Mouse (Mus musculus) MEL (cell line): ENCODE results near the gene Snrpc. TPM values are rescaled to one million over a fixed set of nuclear protein-coding genes. Genes with fewer than 3 reads are reported as not detected.

ENCODE experiments used
- DNase-seq: peaks from one replicate; pipeline ENCODE4 v3.0.0; 2011; ENCODE audit warnings: low read depth, low spot score
- H3K27ac ChIP-seq: 2 replicates; pipeline ENCODE4 v1.5.1; 2012; ENCODE audit warnings: low read depth, mild to moderate bottlenecking, control low read depth, low read length, moderate library complexity; ENCODE audit not compliant: control insufficient read depth
- H3K27me3 ChIP-seq, 2 experiments: fragments of 150-350 bp in 1 of 2; sonication (generic) in 1 of 2; 2 replicates each; pipeline ENCODE4 v1.6.1; 2012; ENCODE audit warnings: low read length in 2 of 2, mild to moderate bottlenecking in 2 of 2, improper control_type of control experiment in 1 of 2, moderate library complexity in 1 of 2; ENCODE audit not compliant: insufficient read depth in 2 of 2, control insufficient read depth in 1 of 2
- H3K36me3 ChIP-seq, 2 experiments: 2 replicates each; pipeline ENCODE4 v1.6.1; 2012 to 2014; ENCODE audit warnings: low read length in 2 of 2, improper control_type of control experiment in 1 of 2, inconsistent platforms in 1 of 2, mild to moderate bottlenecking in 1 of 2; ENCODE audit not compliant: insufficient read depth in 2 of 2, control insufficient read depth in 1 of 2
- H3K4me1 ChIP-seq, 2 experiments: fragments of 150-350 bp in 1 of 2; sonication (generic) in 1 of 2; 2 replicates each; pipeline ENCODE4 v1.6.1; 2012; ENCODE audit warnings: low read length in 2 of 2, improper control_type of control experiment in 1 of 2, mild to moderate bottlenecking in 1 of 2; ENCODE audit not compliant: insufficient read depth in 2 of 2, control insufficient read depth in 1 of 2
- H3K4me3 ChIP-seq, 2 experiments: fragments of 150-350 bp in 1 of 2; sonication (generic) in 1 of 2; 2 replicates each; pipeline ENCODE4 v1.5.1; 2012; ENCODE audit warnings: low read depth in 2 of 2, low read length in 2 of 2, mild to moderate bottlenecking in 2 of 2, moderate library complexity in 2 of 2, control low read depth in 1 of 2, improper control_type of control experiment in 1 of 2; ENCODE audit not compliant: control insufficient read depth in 1 of 2, insufficient read depth in 1 of 2
- H3K79me2 ChIP-seq: 2 replicates; pipeline ENCODE4 v1.6.1; 2012; ENCODE audit warnings: mild to moderate bottlenecking, low read length, moderate library complexity; ENCODE audit not compliant: control insufficient read depth, poor library complexity, insufficient read depth
- H3K9ac ChIP-seq: 2 replicates; pipeline ENCODE4 v1.6.1; 2012; ENCODE audit warnings: low read depth, mild to moderate bottlenecking, control low read depth, low read length, moderate library complexity; ENCODE audit not compliant: control insufficient read depth, poor library complexity, severe bottlenecking
- H3K9me3 ChIP-seq: fragments of 150-350 bp; sonication (generic); replicated peaks from 2 replicates; pipeline ENCODE4 v1.6.1; 2012; ENCODE audit warnings: mild to moderate bottlenecking, low read length, improper control_type of control experiment, moderate library complexity; ENCODE audit not compliant: insufficient read depth
- BHLHE40 ChIP-seq: IDR thresholded peaks from 2 replicates; pipeline ENCODE4 v1.6.1; 2012; ENCODE audit warnings: low read depth, mild to moderate bottlenecking, inconsistent platforms, low read length, improper control_type of control experiment, borderline replicate concordance
- CHD1 ChIP-seq: IDR thresholded peaks from 2 replicates; pipeline ENCODE4 v1.6.1; 2012; ENCODE audit warnings: low read depth, mild to moderate bottlenecking, inconsistent platforms, low read length, improper control_type of control experiment
- CHD2 ChIP-seq: IDR thresholded peaks from 2 replicates; pipeline ENCODE4 v1.6.1; 2011; ENCODE audit warnings: low read length, improper control_type of control experiment
- CTCF ChIP-seq, 3 experiments: IDR thresholded peaks in 2 of 3; conservative IDR thresholded peaks in 1 of 3; 2 replicates each; pipeline ENCODE4 v1.5.1; 2011 to 2012; ENCODE audit warnings: low read length in 3 of 3, low read depth in 2 of 3, mild to moderate bottlenecking in 2 of 3, improper control_type of control experiment in 1 of 3, inconsistent platforms in 1 of 3, mixed read lengths in 1 of 3, moderate library complexity in 1 of 3; ENCODE audit not compliant: control insufficient read depth in 1 of 3, insufficient read depth in 1 of 3, poor library complexity in 1 of 3, severe bottlenecking in 1 of 3
- E2F4 ChIP-seq: IDR thresholded peaks from 2 replicates; pipeline ENCODE4 v1.6.1; 2011; ENCODE audit warnings: low read depth, low read length, improper control_type of control experiment, borderline replicate concordance
- EP300 ChIP-seq, 2 experiments: IDR thresholded peaks; 2 replicates each; pipeline ENCODE4 v1.6.1; 2011; ENCODE audit warnings: improper control_type of control experiment in 2 of 2, low read length in 2 of 2, low read depth in 1 of 2, mild to moderate bottlenecking in 1 of 2
- ETS1 ChIP-seq: IDR thresholded peaks from 2 replicates; pipeline ENCODE4 v1.6.1; 2012; ENCODE audit warnings: low read depth, mild to moderate bottlenecking, inconsistent platforms, low read length, improper control_type of control experiment, moderate library complexity
- GABPA ChIP-seq: IDR thresholded peaks from 2 replicates; pipeline ENCODE4 v1.6.1; 2012; ENCODE audit warnings: low read depth, mild to moderate bottlenecking, inconsistent platforms, low read length, improper control_type of control experiment, moderate library complexity
- GATA1 ChIP-seq: IDR thresholded peaks from 2 replicates; pipeline ENCODE4 v1.6.1; 2011; ENCODE audit warnings: low read depth, low read length, improper control_type of control experiment
- HCFC1 ChIP-seq: IDR thresholded peaks from 2 replicates; pipeline ENCODE4 v1.6.1; 2012; ENCODE audit warnings: low read depth, mild to moderate bottlenecking, inconsistent platforms, low read length, improper control_type of control experiment, moderate library complexity
- JUND ChIP-seq: IDR thresholded peaks from 2 replicates; pipeline ENCODE4 v1.6.1; 2011; ENCODE audit warnings: low read depth, mild to moderate bottlenecking, improper control_type of control experiment, low read length
- KAT2A ChIP-seq: conservative IDR thresholded peaks from 2 replicates; pipeline ENCODE4 v1.6.1; 2012; ENCODE audit warnings: low read depth, low read length, improper control_type of control experiment, inconsistent platforms
- MAFK ChIP-seq: IDR thresholded peaks from 2 replicates; pipeline ENCODE4 v1.6.1; 2011; ENCODE audit warnings: low read depth, mild to moderate bottlenecking, low read length, improper control_type of control experiment, borderline replicate concordance
- MAZ ChIP-seq: IDR thresholded peaks from 2 replicates; pipeline ENCODE4 v1.6.1; 2012; ENCODE audit warnings: low read depth, mild to moderate bottlenecking, inconsistent platforms, low read length, improper control_type of control experiment
- MEF2A ChIP-seq: IDR thresholded peaks from 2 replicates; pipeline ENCODE4 v1.6.1; 2014; ENCODE audit warnings: low read depth, mild to moderate bottlenecking, inconsistent platforms, low read length, improper control_type of control experiment; ENCODE audit not compliant: poor library complexity, insufficient replicate concordance, severe bottlenecking; ENCODE audit errors: extremely low read depth
- MXI1 ChIP-seq: IDR thresholded peaks from 2 replicates; pipeline ENCODE4 v1.6.1; 2011; ENCODE audit warnings: mild to moderate bottlenecking, low read depth, low read length, improper control_type of control experiment
- MYB ChIP-seq: IDR thresholded peaks from 2 replicates; pipeline ENCODE4 v1.6.1; 2011; ENCODE audit warnings: mild to moderate bottlenecking, low read depth, low read length, improper control_type of control experiment
- MYC ChIP-seq: IDR thresholded peaks from 2 replicates; pipeline ENCODE4 v1.6.1; 2011; ENCODE audit warnings: low read depth, mild to moderate bottlenecking, low read length, improper control_type of control experiment, moderate library complexity
- NRF1 ChIP-seq: IDR thresholded peaks from 2 replicates; pipeline ENCODE4 v1.6.1; 2014; ENCODE audit warnings: low read depth, mild to moderate bottlenecking, inconsistent platforms, low read length, improper control_type of control experiment, moderate library complexity; ENCODE audit not compliant: poor library complexity, insufficient read depth, severe bottlenecking
- POLR2A ChIP-seq, 2 experiments: IDR thresholded peaks; 2 replicates each; pipeline ENCODE4 v1.6.1; 2011 to 2012; ENCODE audit warnings: low read length in 2 of 2, mild to moderate bottlenecking in 2 of 2, control low read depth in 1 of 2, improper control_type of control experiment in 1 of 2, low read depth in 1 of 2, moderate library complexity in 1 of 2; ENCODE audit not compliant: control insufficient read depth in 1 of 2, insufficient read depth in 1 of 2, poor library complexity in 1 of 2
- POLR2AphosphoS2 ChIP-seq: IDR thresholded peaks from 2 replicates; pipeline ENCODE4 v1.6.1; 2011; ENCODE audit warnings: low read length, improper control_type of control experiment
- POLR2AphosphoS5 ChIP-seq: IDR thresholded peaks from 2 replicates; pipeline ENCODE4 v1.6.1; 2012; ENCODE audit warnings: low read depth, borderline replicate concordance, mild to moderate bottlenecking, inconsistent platforms, low read length, moderate library complexity, mixed read lengths
- RAD21 ChIP-seq: IDR thresholded peaks from 2 replicates; pipeline ENCODE4 v1.6.1; 2011; ENCODE audit warnings: mild to moderate bottlenecking, low read depth, low read length, improper control_type of control experiment
- RCOR1 ChIP-seq: IDR thresholded peaks from 2 replicates; pipeline ENCODE4 v1.6.1; 2012; ENCODE audit warnings: low read depth, mild to moderate bottlenecking, inconsistent platforms, low read length, improper control_type of control experiment
- SIN3A ChIP-seq: IDR thresholded peaks from 2 replicates; pipeline ENCODE4 v1.6.1; 2012; ENCODE audit warnings: low read length, improper control_type of control experiment, inconsistent platforms
- SMC3 ChIP-seq: IDR thresholded peaks from 2 replicates; pipeline ENCODE4 v1.6.1; 2011; ENCODE audit warnings: low read depth, low read length, improper control_type of control experiment
- TAL1 ChIP-seq: IDR thresholded peaks from 2 replicates; pipeline ENCODE4 v1.6.1; 2012; ENCODE audit warnings: mild to moderate bottlenecking, inconsistent platforms, low read length, moderate library complexity, mixed read lengths
- TBP ChIP-seq: IDR thresholded peaks from 2 replicates; pipeline ENCODE4 v1.8.0; 2011; ENCODE audit warnings: low read depth, low read length, improper control_type of control experiment
- TCF12 ChIP-seq: IDR thresholded peaks from 2 replicates; pipeline ENCODE4 v1.6.1; 2014; ENCODE audit warnings: low read depth, mild to moderate bottlenecking, inconsistent platforms, low read length, improper control_type of control experiment, moderate library complexity
- UBTF ChIP-seq: IDR thresholded peaks from 2 replicates; pipeline ENCODE4 v1.6.1; 2012; ENCODE audit warnings: low read depth, mild to moderate bottlenecking, inconsistent platforms, low read length, improper control_type of control experiment, moderate library complexity, borderline replicate concordance; ENCODE audit not compliant: insufficient read depth
- USF1 ChIP-seq: IDR thresholded peaks from 2 replicates; pipeline ENCODE4 v1.6.1; 2014; ENCODE audit warnings: low read depth, mild to moderate bottlenecking, inconsistent platforms, low read length, improper control_type of control experiment, moderate library complexity
- ZC3H11A ChIP-seq: IDR thresholded peaks from 2 replicates; pipeline ENCODE4 v1.6.1; 2012; ENCODE audit warnings: low read depth, mild to moderate bottlenecking, inconsistent platforms, low read length, improper control_type of control experiment
- ZKSCAN1 ChIP-seq: IDR thresholded peaks from 2 replicates; pipeline ENCODE4 v1.6.1; 2012; ENCODE audit warnings: low read depth, mild to moderate bottlenecking, inconsistent platforms, low read length, improper control_type of control experiment, moderate library complexity
- ZMIZ1 ChIP-seq: IDR thresholded peaks from 2 replicates; pipeline ENCODE4 v1.6.1; 2012; ENCODE audit warnings: low read depth, mild to moderate bottlenecking, inconsistent platforms, low read length, improper control_type of control experiment, moderate library complexity
- ZNF384 ChIP-seq: IDR thresholded peaks from 2 replicates; pipeline ENCODE4 v1.6.1; 2012; ENCODE audit warnings: low read depth, mild to moderate bottlenecking, inconsistent platforms, low read length, improper control_type of control experiment
- polyA plus RNA-seq, 2 experiments: library from polyadenylated mRNA; stranded (reverse) in 1 of 2; unstranded in 1 of 2; fragments of >175 nt in 1 of 2; fragments of >200 nt in 1 of 2; gene quantifications; 2 replicates each; pipeline versions ENCODE4 v1.2.1 to v1.2.4; 2012; ENCODE audit warnings: low replicate concordance in 2 of 2, low read depth in 1 of 2; ENCODE audit not compliant: insufficient read length in 2 of 2, insufficient read depth in 1 of 2, missing spikeins in 1 of 2
- total RNA-seq: library from RNA; depleted of rRNA; stranded (reverse); fragments of 300-350 nt; gene quantifications from 2 replicates; pipeline ENCODE4 v1.2.3, GENCODE M21; 2012

The Snrpc gene
- total and polyA plus RNA-seq, 3 experiments, result 217 to 227 TPM; not detected in 1

- Histone ChIP-seq H3K4me3 (peak overlapping the region; percentile 75 to 97), H3K27me3 (no peaks in the 10 kb centered on the region), H3K27ac (peak overlapping the region; percentile 82), H3K36me3 (peaks cover 2 to 19% of the 10 kb centered on the region in 2 experiments), H3K4me1 (peaks cover 16 to 23% of the 10 kb centered on the region in 2 experiments), H3K9ac (peak overlapping the region; percentile 86), H3K79me2 (peaks cover 60% of the 10 kb centered on the region), H3K9me3 (no peaks in the 10 kb centered on the region)
- DNase-seq, result peak; percentile 89
- no peak for TF ChIP-seq CTCF (IDR thresholded peaks at IDR 0.05 in 2 of 3, conservative IDR thresholded peaks at IDR 0.05 in 1 of 3; ENCODE audit: control insufficient read depth in 1 of 3, insufficient read depth in 1 of 3, low read depth in 2 of 3, low read length in 3 of 3, poor library complexity in 1 of 3, severe bottlenecking in 1 of 3)
- peak; percentile 13; the same call in 1 of the 2 replicates for TF ChIP-seq CHD1
- no peak for TF ChIP-seq HCFC1
- no peak for TF ChIP-seq MEF2A
- peak; percentile 70 for TF ChIP-seq TCF12
- TF ChIP-seq ZMIZ1, result no peak; the same call in 1 of the 2 replicates
- TF ChIP-seq POLR2AphosphoS2, result peak; percentile 46; the same call in 1 of the 2 replicates
- peak; percentile 82 for TF ChIP-seq SIN3A
- TF ChIP-seq UBTF, result no peak
- TF ChIP-seq ZKSCAN1, result no peak
- TF ChIP-seq MYB, result no peak
- peak; percentile 6 to 52; a peak in 1 of 4 replicates for TF ChIP-seq POLR2A (IDR thresholded peaks at IDR 0.05; ENCODE audit: control insufficient read depth in 1 of 2, insufficient read depth in 1 of 2, low read depth in 1 of 2, low read length in 2 of 2, poor library complexity in 1 of 2)
- no peak for TF ChIP-seq KAT2A
- TF ChIP-seq NRF1, result no peak
- no peak for TF ChIP-seq BHLHE40
- TF ChIP-seq E2F4, result no peak
- no peak for TF ChIP-seq POLR2AphosphoS5
- no peak for TF ChIP-seq ZC3H11A
- TF ChIP-seq ZNF384, result no peak
- 0 out of 2 replicates have a peak, but pooled peaks have one; percentile 40 for TF ChIP-seq MAZ
- TF ChIP-seq MAFK, result no peak
- peak; percentile 74; the same call in 1 of the 2 replicates for TF ChIP-seq MYC
- peak; percentile 97 for TF ChIP-seq MXI1
- no peak for TF ChIP-seq SMC3
- peak; percentile 88 for TF ChIP-seq ETS1
- no peak for TF ChIP-seq RCOR1
- no peak for TF ChIP-seq RAD21
- TF ChIP-seq USF1, result no peak
- TF ChIP-seq TAL1, result peak; percentile 43; the same call in 1 of the 2 replicates
- peak; percentile 77 for TF ChIP-seq GATA1
- TF ChIP-seq GABPA, result no peak
- TF ChIP-seq TBP, result no peak
- TF ChIP-seq EP300 (IDR thresholded peaks at IDR 0.05; ENCODE audit: low read depth in 1 of 2, low read length in 2 of 2), result peak in 1 of 2 experiments; percentile 72
- no peak for TF ChIP-seq CHD2
- no peak for TF ChIP-seq JUND
These were observed 19.9 kb downstream of the Snrpc start for GRCm38 (mm10) chr17:27857649-27858475.
